Mouse (Mus musculus) cerebellum, adult 9-10 months (tissue): ENCODE measurements around the gene Ankrd55.

Experiments
- DNase-seq: peaks from one replicate; pipeline ENCODE4 v3.0.0; 2022

Gene Ankrd55

GRCm38 (mm10) chr13:112288225-112289178 lies at the start of gene Ankrd55:
Ankrd55 (plus strand) TSS chr13:112288451.
- peak; percentile 57 for DNase-seq

- DNase-seq, result no peak
Measured at GRCm38 (mm10) chr13:112239239-112239638, 49.0 kb upstream of the Ankrd55 start.

GRCm38 (mm10) chr13:112241431-112241830 lies 46.8 kb upstream of the Ankrd55 start:
- DNase-seq, result no peak

- DNase-seq, result no peak
Measured at GRCm38 (mm10) chr13:112245131-112245530, 43.1 kb upstream of the Ankrd55 start.

DNA sequence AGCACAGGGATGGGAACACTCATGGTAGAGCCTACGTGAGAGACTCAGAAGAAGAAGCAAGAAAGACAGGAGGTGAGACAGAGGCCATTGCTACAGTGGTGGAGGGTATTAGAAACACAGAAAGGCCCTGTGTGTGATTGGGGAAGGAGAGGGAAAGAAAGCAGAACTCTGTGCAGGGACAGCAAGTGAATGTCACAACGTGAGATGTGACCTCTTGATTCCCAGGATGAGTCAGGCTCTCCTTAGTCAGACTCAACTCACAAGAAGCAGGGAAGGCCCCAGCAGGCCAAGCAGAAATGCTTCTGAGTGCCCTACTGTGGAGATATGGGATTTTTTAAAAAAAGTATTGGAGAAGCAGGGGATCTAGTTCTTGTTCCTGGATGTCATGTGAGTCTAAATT lies 36.8 kb upstream of the Ankrd55 start:
- DNase-seq, result no peak

GRCm38 (mm10) chr13:112252012-112252411 lies 36.2 kb upstream of the Ankrd55 start:
- no peak for DNase-seq

GRCm38 (mm10) chr13:112252991-112253620 lies 35.1 kb upstream of the Ankrd55 start:
- no peak for DNase-seq

DNA sequence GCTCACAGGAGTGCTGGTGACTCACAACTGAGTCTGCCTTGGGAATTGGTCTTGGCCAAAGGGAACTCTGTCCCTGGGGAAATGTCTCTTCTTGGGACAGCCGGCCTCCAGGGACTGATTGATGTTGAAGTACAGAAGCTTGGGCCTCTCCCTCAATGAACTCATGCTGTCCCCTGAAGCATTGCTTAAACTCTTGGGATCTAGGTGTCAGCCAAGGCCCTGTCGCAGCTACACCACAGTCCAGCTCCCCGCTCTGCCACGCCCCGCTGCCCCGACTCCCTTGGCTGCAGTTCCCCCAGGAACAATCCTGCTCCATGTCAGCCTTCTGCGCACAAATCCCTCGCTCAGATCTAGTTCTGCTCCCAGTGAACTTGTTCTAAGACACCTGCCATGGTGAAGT lies 34.1 kb upstream of the Ankrd55 start:
- DNase-seq, result no peak

- no peak for DNase-seq
Measured at GRCm38 (mm10) chr13:112255862-112256261, 32.4 kb upstream of the Ankrd55 start.

- no peak for DNase-seq
Measured at GRCm38 (mm10) chr13:112258478-112258877, 29.8 kb upstream of the Ankrd55 start.

GRCm38 (mm10) chr13:112259398-112259797 lies 28.9 kb upstream of the Ankrd55 start:
- DNase-seq, result peak; percentile 62

DNA sequence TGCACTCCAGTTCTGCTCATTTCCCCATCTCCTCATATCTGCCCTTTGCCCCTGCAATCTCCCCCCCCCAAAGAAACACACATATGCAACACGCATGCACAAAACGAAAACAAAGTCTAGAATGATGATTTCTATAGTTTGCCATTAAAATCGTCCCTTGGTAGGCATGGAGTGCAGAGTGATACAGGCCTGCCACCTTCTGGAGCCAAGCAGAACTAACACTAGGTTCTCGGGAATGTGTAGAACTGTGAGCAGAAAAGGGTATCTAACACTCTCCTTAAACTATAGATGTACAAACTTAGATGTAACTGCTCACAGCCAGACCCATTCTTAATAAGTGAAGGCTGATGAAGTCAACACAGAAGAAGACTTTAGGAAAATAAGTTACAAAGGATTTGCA lies 23.6 kb upstream of the Ankrd55 start:
- DNase-seq, result peak; percentile 33

DNA sequence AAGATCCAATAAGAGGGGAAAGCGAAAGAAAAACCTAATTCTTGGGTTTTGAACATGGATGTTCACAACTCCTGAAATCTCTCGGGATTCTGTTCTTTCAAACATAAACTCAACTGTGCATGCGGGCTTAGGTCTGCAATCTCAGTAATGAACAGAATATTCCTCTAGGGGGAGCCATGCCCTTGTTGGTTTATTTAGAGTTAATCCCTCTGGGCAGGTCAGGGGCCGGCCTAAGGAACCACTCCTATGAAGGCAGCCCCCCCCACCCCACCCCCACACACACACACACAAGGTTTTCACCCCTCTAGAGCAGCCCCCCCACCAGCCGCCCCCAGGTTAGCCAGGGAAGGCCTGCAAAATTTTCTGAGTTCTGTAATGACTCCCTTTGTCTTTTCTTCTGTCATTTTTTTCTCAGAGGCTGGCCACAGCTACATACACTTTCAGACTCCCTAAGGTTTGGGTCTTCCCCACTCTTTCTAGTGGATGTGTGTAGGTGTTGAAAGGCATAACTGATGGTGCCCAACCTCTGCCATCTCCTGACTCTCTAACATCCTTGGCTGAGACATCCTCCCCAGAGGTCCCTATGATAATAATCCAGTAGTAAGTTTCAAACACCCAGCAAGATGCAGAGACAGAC lies 16.2 kb upstream of the Ankrd55 start:
- DNase-seq, result peak; percentile 34

- no peak for DNase-seq
Measured at GRCm38 (mm10) chr13:112274636-112275035, 13.6 kb upstream of the Ankrd55 start.

DNA sequence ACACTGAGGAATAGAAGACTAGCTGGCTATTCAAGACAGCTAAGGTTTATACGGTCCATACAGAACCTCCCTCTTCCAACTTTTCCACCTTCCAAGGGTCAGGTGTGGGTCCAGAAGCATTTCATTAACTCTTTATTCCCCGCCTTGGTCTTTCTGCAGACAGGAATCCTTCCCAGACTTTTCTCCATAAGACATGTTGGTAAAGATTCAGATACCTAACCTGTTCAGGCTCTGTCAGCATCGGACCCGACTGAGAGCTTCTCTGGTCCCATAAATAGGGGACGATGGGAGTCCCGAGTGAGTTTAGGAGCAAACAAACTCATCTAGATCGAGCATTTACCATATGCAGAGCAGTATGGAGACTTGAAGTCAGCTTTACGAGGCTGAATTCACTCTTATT lies 12.3 kb upstream of the Ankrd55 start:
- no peak for DNase-seq

DNA sequence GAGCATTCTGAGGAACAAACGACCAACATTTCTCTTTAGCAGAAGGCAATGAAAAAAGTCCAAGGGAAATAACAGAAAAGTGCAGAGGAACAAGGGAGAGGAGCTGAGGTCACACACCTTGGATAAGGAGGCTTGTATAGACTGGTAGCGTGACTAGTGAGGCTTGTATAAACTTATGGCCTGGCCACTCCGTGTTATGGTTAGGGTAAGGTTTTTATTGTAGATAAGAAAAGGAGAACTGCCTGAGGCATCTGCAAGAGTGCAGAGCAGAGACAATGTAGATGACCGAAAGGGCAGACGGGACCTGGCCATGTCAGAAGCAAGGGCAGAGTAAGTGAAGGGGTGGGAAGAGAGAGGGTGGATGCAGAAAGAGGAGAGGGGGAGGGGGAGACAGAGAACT lies 10.7 kb upstream of the Ankrd55 start:
- DNase-seq, result no peak

- no peak for DNase-seq
Measured at GRCm38 (mm10) chr13:112278251-112278650, 10.0 kb upstream of the Ankrd55 start.

GRCm38 (mm10) chr13:112287135-112287534 lies 1.1 kb upstream of the Ankrd55 start:
- no peak for DNase-seq

GRCm38 (mm10) chr13:112287571-112288224 lies 553 bp upstream of the Ankrd55 start:
- peak; percentile 14 for DNase-seq

- DNase-seq, result no peak
Measured at GRCm38 (mm10) chr13:112289338-112289737, 1.1 kb downstream of the Ankrd55 start.

GRCm38 (mm10) chr13:112289981-112290380 lies 1.7 kb downstream of the Ankrd55 start:
- DNase-seq, result no peak

DNA sequence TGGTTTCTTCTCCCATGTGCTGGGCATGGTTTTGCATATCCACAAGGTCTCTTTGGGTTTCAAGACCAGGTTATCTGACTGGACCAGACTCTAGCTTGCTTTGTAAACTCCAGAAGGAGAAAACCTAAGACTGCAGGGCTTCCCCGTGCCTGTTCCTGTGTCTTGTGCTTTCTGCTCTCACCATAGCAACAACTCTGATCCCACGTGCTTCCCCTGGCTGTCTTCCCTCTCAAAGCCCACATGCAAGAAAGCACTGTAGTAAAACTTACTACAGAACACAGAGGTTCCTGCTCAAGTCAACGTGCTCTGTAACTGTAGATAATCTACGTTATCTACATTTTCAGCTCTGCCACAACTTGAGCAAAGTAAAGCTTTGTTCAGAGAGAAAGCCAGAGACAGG lies 4.2 kb downstream of the Ankrd55 start:
- DNase-seq, result no peak

DNA sequence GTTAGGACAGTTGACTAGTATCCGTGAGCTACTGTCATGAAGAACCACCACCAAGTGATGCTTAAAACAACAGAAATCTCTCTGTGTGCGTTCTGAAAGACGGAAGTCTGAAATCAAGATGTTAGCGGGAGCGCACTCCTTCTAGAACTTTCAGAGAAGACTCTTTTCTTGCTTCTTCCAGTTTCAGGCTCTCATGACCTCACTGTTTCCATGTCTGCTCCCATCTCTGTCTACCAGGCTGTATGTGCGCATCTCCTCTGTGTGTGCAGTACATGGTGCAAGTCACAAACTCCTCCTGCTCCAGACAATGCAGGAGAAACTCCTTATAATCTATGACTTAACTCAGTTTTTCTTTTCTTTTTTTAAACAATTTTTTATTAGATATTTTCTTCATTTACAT lies 4.8 kb downstream of the Ankrd55 start:
- no peak for DNase-seq
